Mouse (Mus musculus) limb, embryonic 14.5 days (tissue): ENCODE data around the gene Kdm1a. TPM values are rescaled to one million over a fixed set of nuclear protein-coding genes. Genes with fewer than 3 reads are reported as not detected.

Experiments
- ATAC-seq: fragments of 200-750 bp; cut with Nextera tagmentation; 2 replicates; pipeline ENCODE4 v1.8.0; 2017; ENCODE audit warnings: low read depth, moderate number of reproducible peaks, moderate TSS enrichment; ENCODE audit not compliant: low FRiP score
- DNase-seq: peaks from one replicate; pipeline ENCODE4 v3.0.0-alpha.2; 2015; ENCODE audit warnings: low spot score
- H3K27ac ChIP-seq: fragments of 300-500 bp; sonication (generic); replicated peaks from 2 replicates; pipeline ENCODE4 v1.5.1; 2014; ENCODE audit warnings: low read depth, mild to moderate bottlenecking, low read length, moderate library complexity, mixed read lengths
- H3K27me3 ChIP-seq: fragments of 300-500 bp; sonication (generic); 2 replicates; pipeline ENCODE4 v1.6.1; 2014; ENCODE audit warnings: low read length, mixed read lengths; ENCODE audit not compliant: control insufficient read depth, insufficient read depth
- H3K36me3 ChIP-seq: fragments of 300-500 bp; sonication (generic); 2 replicates; pipeline ENCODE4 v1.6.1; 2014; ENCODE audit warnings: mild to moderate bottlenecking, low read length, moderate library complexity, mixed read lengths; ENCODE audit not compliant: control insufficient read depth, insufficient read depth
- H3K4me1 ChIP-seq: fragments of 300-500 bp; sonication (generic); 2 replicates; pipeline ENCODE4 v1.6.1; 2014; ENCODE audit warnings: antibody characterized with exemption, low read length, mixed read lengths; ENCODE audit not compliant: control insufficient read depth, insufficient read depth
- H3K4me2 ChIP-seq: fragments of 300-500 bp; sonication (generic); replicated peaks from 2 replicates; pipeline ENCODE4 v1.6.1; 2014; ENCODE audit warnings: low read depth, mild to moderate bottlenecking, low read length, moderate library complexity; ENCODE audit not compliant: severe bottlenecking
- H3K4me3 ChIP-seq: fragments of 300-500 bp; sonication (generic); replicated peaks from 2 replicates; pipeline ENCODE4 v1.5.1; 2014; ENCODE audit warnings: low read length
- H3K9ac ChIP-seq: fragments of 300-500 bp; sonication (generic); 2 replicates; pipeline ENCODE4 v1.6.1; 2014; ENCODE audit warnings: mild to moderate bottlenecking, low read depth, low read length, moderate library complexity; ENCODE audit not compliant: severe bottlenecking
- H3K9me3 ChIP-seq: fragments of 300-500 bp; sonication (generic); 2 replicates; pipeline ENCODE4 v1.6.1; 2016; ENCODE audit warnings: low read length; ENCODE audit not compliant: control insufficient read depth
- POLR2A ChIP-seq: fragments of 200-500 bp; IDR thresholded peaks from 2 replicates; pipeline ENCODE4 v1.8.0; 2012; ENCODE audit warnings: inconsistent platforms, mild to moderate bottlenecking, moderate library complexity, borderline replicate concordance; ENCODE audit not compliant: insufficient read depth, insufficient read length; ENCODE audit errors: extremely low read depth
- WGBS: fragments of 180-500 bp; shearing (Covaris S2); extraction: QIAGEN DNeasy Blood & Tissue Kit; methylation state at CpG from one replicate; pipeline ENCODE4 v1.1.7; 2014; 5-methylcytosine and 5-hydroxymethylcytosine counted together
- polyA plus RNA-seq, 2 experiments: library from polyadenylated mRNA; depleted of rRNA in 1 of 2; stranded (reverse) in 1 of 2; unstranded in 1 of 2; fragments of >200 nt; fragmentation: Nextera tagmentation in 1 of 2; extraction: Ambion mirVana in 1 of 2; gene quantifications; 2 replicates each; pipeline versions ENCODE4 v1.2.1 to v1.2.3; 2012 to 2014

The Kdm1a gene
- polyA plus RNA-seq, 2 experiments: 51.9 to 89.9 TPM

DNA sequence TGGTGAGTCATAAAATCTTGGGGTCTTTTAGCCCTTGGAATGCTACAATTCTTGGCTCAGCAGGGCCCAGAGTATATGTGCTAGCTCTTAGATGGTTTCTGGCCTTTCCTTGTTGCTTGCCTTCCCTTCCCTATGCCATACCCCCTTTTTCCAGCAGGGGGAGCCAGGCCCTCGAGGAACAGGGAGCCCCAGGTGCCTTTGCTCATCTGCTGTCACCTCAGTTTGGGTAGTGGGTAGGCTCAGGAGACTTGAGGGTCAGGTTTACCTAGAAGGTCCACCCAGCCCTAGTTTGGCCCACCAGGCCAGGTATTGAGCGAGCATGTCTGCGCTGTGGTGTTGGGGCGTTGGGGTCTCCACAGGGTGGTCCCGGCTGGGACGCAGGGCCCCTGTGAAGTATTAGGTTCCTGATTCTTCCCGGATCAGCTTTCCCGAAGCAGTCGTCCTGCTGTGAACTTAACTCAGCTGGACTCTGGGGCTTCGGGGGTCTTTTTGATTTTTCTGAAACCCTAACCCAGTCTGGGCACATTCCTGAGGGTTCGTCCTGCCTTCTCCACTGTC is 46.5 kb upstream of the Kdm1a start:
- Histone ChIP-seq H3K9ac (no peak overlapping the region), H3K4me2 (peak overlapping the region; percentile 30), H3K36me3 (peaks cover 8% of the 10 kb centered on the region; the same call in 1 of the 2 replicates), H3K9me3 (no peaks in the 10 kb centered on the region), H3K27ac (0 out of 2 replicates have a peak overlapping the region, but pooled peaks have one; percentile 13), H3K4me3 (no peak overlapping the region), H3K27me3 (no peaks in the 10 kb centered on the region), H3K4me1 (peaks cover 16% of the 10 kb centered on the region)
- TF ChIP-seq POLR2A: no peak
- peak; percentile 29 for DNase-seq
- ATAC-seq: peak; percentile 50
- WGBS: 19% methylated on average over 11 of the region's 11 CpGs

- Histone ChIP-seq H3K4me1 (peaks cover 4% of the 10 kb centered on the region; the same call in 1 of the 2 replicates), H3K9me3 (0 out of 2 replicates have a peak, but pooled peaks cover 3% of the 10 kb centered on the region), H3K27me3 (peaks cover 29% of the 10 kb centered on the region), H3K36me3 (no peaks in the 10 kb centered on the region), H3K27ac (no peak overlapping the region), H3K4me3 (no peak overlapping the region), H3K4me2 (no peak overlapping the region), H3K9ac (no peak overlapping the region)
- ATAC-seq (no peak), DNase-seq (no peak)
- TF ChIP-seq POLR2A: no peak
- 11% methylated on average over 10 of the region's 10 CpGs for WGBS
These were observed 36.4 kb upstream of the Kdm1a start for GRCm38 (mm10) chr4:136638890-136639289.

DNA sequence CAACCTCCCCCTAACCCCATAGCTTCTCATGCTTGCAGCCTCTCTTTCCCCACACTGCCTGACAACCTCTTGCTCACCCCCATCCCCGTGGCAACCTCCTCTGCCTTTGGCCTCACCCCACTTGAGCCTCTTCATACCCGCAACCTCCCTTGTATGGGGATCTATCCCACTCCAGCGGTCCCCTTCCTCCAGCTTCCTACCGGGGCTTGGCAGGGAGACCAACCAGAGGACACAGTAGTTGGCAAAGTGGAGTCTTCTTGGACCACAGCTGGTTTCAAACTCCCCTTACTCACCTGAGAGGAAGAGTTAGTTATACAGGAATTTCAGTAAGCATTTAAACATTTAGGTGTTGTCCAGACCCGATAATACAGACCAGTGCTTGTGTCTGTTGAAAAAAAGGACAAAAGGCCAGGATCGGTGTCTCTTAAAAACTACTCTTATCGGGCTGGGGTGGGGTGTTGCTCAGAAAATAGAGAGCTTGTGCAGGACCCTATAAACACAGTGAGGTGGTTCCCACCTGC is 35.8 kb upstream of the Kdm1a start:
- H3K9ac ChIP-seq: peak overlapping the region; percentile 58; the same call in 1 of the 2 replicates
- no peaks in the 10 kb centered on the region for H3K36me3 ChIP-seq
- 41% methylated on average over 7 of the region's 7 CpGs for WGBS
- peak overlapping the region; percentile 91 for H3K4me2 ChIP-seq
- TF ChIP-seq POLR2A: no peak
- H3K9me3 ChIP-seq: 0 out of 2 replicates have a peak, but pooled peaks cover 3% of the 10 kb centered on the region
- peak overlapping the region; percentile 53; the same call in 1 of the 2 replicates for H3K4me3 ChIP-seq
- H3K4me1 ChIP-seq: peaks cover 4% of the 10 kb centered on the region; the same call in 1 of the 2 replicates
- H3K27ac ChIP-seq: no peak overlapping the region
- ATAC-seq (no peak), DNase-seq (no peak)
- peaks cover 29% of the 10 kb centered on the region for H3K27me3 ChIP-seq

- Histone ChIP-seq H3K9me3 (0 out of 2 replicates have a peak, but pooled peaks cover 3% of the 10 kb centered on the region), H3K27me3 (peaks cover 29% of the 10 kb centered on the region), H3K4me3 (peak overlapping the region; percentile 53), H3K27ac (no peak overlapping the region), H3K36me3 (no peaks in the 10 kb centered on the region), H3K4me1 (peaks cover 4% of the 10 kb centered on the region; the same call in 1 of the 2 replicates), H3K4me2 (peak overlapping the region; percentile 91), H3K9ac (peak overlapping the region; percentile 58)
- DNase-seq (peak; percentile 68), ATAC-seq (peak; percentile 60; the same call in 1 of the 2 replicates)
- no peak for TF ChIP-seq POLR2A
- WGBS: 3% methylated on average over 49 of the region's 76 CpGs
These were observed 35.2 kb upstream of the Kdm1a start for GRCm38 (mm10) chr4:136637563-136638229.

DNA sequence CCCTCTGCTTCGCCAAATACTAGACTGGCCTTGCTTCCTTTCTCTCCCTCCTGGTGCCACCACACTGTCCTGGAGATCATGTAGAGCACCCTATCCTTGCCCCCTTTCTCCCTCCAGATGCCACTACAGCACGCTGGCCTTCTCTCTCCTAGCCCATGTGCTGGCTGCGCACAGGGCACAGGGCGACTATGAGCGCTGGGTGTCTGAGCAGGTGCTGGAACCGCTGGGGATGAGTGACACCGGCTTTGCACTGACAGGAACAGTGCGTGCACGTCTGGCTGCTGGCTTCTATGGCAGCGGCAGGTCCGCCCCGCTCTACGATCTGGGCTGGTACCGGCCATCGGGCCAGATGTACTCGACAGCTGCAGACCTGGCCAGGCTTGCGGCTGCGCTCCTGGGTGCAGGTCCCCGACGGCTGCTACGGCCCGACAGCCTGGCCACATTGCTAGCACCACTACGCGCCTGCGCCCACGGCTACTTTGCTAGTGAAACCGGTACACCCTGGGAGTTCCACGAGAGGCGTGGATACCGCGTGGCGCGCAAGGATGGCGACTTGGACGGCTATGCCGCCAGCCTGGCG is 34.5 kb upstream of the Kdm1a start:
- H3K27ac ChIP-seq: no peak overlapping the region
- H3K9ac ChIP-seq: peak overlapping the region; percentile 58
- 15% methylated on average over 37 of the region's 37 CpGs for WGBS
- no peak for TF ChIP-seq POLR2A
- H3K27me3 ChIP-seq: peaks cover 29% of the 10 kb centered on the region
- peak overlapping the region; percentile 53 for H3K4me3 ChIP-seq
- peak overlapping the region; percentile 91 for H3K4me2 ChIP-seq
- peaks cover 4% of the 10 kb centered on the region; the same call in 1 of the 2 replicates for H3K4me1 ChIP-seq
- H3K36me3 ChIP-seq: no peaks in the 10 kb centered on the region
- H3K9me3 ChIP-seq: 0 out of 2 replicates have a peak, but pooled peaks cover 3% of the 10 kb centered on the region
- DNase-seq (no peak), ATAC-seq (no peak)
